Mouse (Mus musculus) liver, embryonic 11.5 days (tissue): Measurements from ENCODE around the gene Lancl3. TPM values are rescaled to one million over a fixed set of nuclear protein-coding genes. Genes with fewer than 3 reads are reported as not detected.
"Not testable (repeated sequence)": the region's sequence is repeated elsewhere in the genome, so short reads cannot be mapped to it uniquely, and the experiment has no call there.

Experiments
- ATAC-seq: fragments of 200-750 bp; cut with Nextera tagmentation; replicated peaks from 2 replicates; pipeline ENCODE4 v1.8.0; 2017; ENCODE audit warnings: moderate number of reproducible peaks, mild to moderate bottlenecking, moderate TSS enrichment, moderate library complexity; ENCODE audit not compliant: low FRiP score
- DNase-seq: peaks from one replicate; pipeline ENCODE4 v3.0.0-alpha.2; 2017; ENCODE audit warnings: low spot score
- H3K27ac ChIP-seq: fragments of 300-500 bp; sonication (generic); 2 replicates; pipeline ENCODE4 v1.5.1; 2014; ENCODE audit warnings: mild to moderate bottlenecking, low read depth, low read length, control low read depth
- H3K27me3 ChIP-seq: fragments of 300-500 bp; sonication (generic); replicated peaks from 2 replicates; pipeline ENCODE4 v1.6.1; 2014; ENCODE audit warnings: low read length, mixed read lengths; ENCODE audit not compliant: control insufficient read depth, insufficient read depth
- H3K36me3 ChIP-seq: fragments of 300-500 bp; sonication (generic); 2 replicates; pipeline ENCODE4 v1.6.1; 2014; ENCODE audit warnings: mild to moderate bottlenecking, low read length, moderate library complexity, mixed read lengths; ENCODE audit not compliant: control insufficient read depth, insufficient read depth
- H3K4me1 ChIP-seq: fragments of 300-500 bp; sonication (generic); replicated peaks from 2 replicates; pipeline ENCODE4 v1.6.1; 2014; ENCODE audit warnings: low read length, mixed read lengths; ENCODE audit not compliant: control insufficient read depth, insufficient read depth
- H3K4me2 ChIP-seq: fragments of 300-500 bp; sonication (generic); 2 replicates; pipeline ENCODE4 v1.6.1; 2014; ENCODE audit warnings: mild to moderate bottlenecking, control low read depth, moderate library complexity
- H3K4me3 ChIP-seq: fragments of 300-500 bp; sonication (generic); 2 replicates; pipeline ENCODE4 v1.5.1; 2014; ENCODE audit warnings: low read depth, low read length, control low read depth
- H3K9ac ChIP-seq: fragments of 300-500 bp; sonication (generic); 2 replicates; pipeline ENCODE4 v1.6.1; 2014; ENCODE audit warnings: low read depth, low read length, control low read depth
- H3K9me3 ChIP-seq: fragments of 300-500 bp; sonication (generic); 2 replicates; pipeline ENCODE4 v1.6.1; 2016; ENCODE audit warnings: low read length, inconsistent platforms, mixed read lengths; ENCODE audit not compliant: control insufficient read depth
- WGBS: fragments of 180-500 bp; shearing (Covaris S2); extraction: QIAGEN DNeasy Blood & Tissue Kit; methylation state at CpG from one replicate; pipeline ENCODE4 v1.1.7; 2014; 5-methylcytosine and 5-hydroxymethylcytosine counted together
- polyA plus RNA-seq: library from polyadenylated mRNA; unstranded; fragments of >200 nt; fragmentation: Nextera tagmentation; extraction: Ambion mirVana; gene quantifications from 2 replicates; pipeline ENCODE4 v1.2.1, GENCODE M21; 2014

Lancl3 gene
- polyA plus RNA-seq, 1 experiment from 2014 or later = 0.27 TPM

- Histone ChIP-seq H3K27me3 (peaks cover 8% of the 10 kb centered on the region), H3K4me1 (no peaks in the 10 kb centered on the region), H3K4me2 (peak overlapping the region; percentile 60), H3K4me3 (peak overlapping the region; percentile 64), H3K9me3 (no peaks in the 10 kb centered on the region), H3K9ac (peak overlapping the region; percentile 83), H3K27ac (peak overlapping the region; percentile 75), H3K36me3 (no peaks in the 10 kb centered on the region)
- ATAC-seq (no peak), DNase-seq (no peak)
- WGBS = 44% methylated on average over 12 of the region's 12 CpGs
These were observed 73.8 kb downstream of the Lancl3 start for GRCm38 (mm10) chrX:9273377-9274002.

- peaks cover 8% of the 10 kb centered on the region for H3K27me3 ChIP-seq
- 61% methylated on average over 8 of the region's 8 CpGs for whole genome bisulfite sequencing
- no peaks in the 10 kb centered on the region for H3K36me3 ChIP-seq
- no peak overlapping the region for H3K27ac ChIP-seq
- H3K9me3 ChIP-seq = no peaks in the 10 kb centered on the region
- H3K4me3 ChIP-seq = peak overlapping the region; percentile 64
- ATAC-seq (0 out of 2 replicates have a peak, but pooled peaks have one; percentile 37), DNase-seq (no peak)
- H3K4me1 ChIP-seq = no peaks in the 10 kb centered on the region
- peak overlapping the region; percentile 30; the same call in 1 of the 2 replicates for H3K9ac ChIP-seq
- peak overlapping the region; percentile 60 for H3K4me2 ChIP-seq
These were observed 74.6 kb downstream of the Lancl3 start for GRCm38 (mm10) chrX:9274321-9274720.

- ATAC-seq = not testable (repeated sequence)
These were observed 83.8 kb downstream of the Lancl3 start, which contains the start of gene H2al1m for GRCm38 (mm10) chrX:9283464-9283863. Gene H2al1m (plus strand): TSS chrX:9283764.

GRCm38 (mm10) chrX:9293140-9293829 lies 93.6 kb downstream of the Lancl3 start:
- not testable (repeated sequence) for H3K4me1 ChIP-seq, H3K9me3 ChIP-seq, H3K4me3 ChIP-seq, DNase-seq, H3K27me3 ChIP-seq, H3K9ac ChIP-seq, H3K36me3 ChIP-seq, H3K27ac ChIP-seq, H3K4me2 ChIP-seq
- peak; percentile 73; the same call in 1 of the 2 replicates for ATAC-seq
- 78% methylated on average over 3 of the region's 4 CpGs for WGBS

More at GRCm38 (mm10) chrX:9283464-9283863, 83.8 kb downstream of the Lancl3 start, which contains the start of gene H2al1m:
- H3K27me3 ChIP-seq, H3K9ac ChIP-seq, H3K27ac ChIP-seq, H3K4me2 ChIP-seq, H3K4me3 ChIP-seq, H3K9me3 ChIP-seq, H3K4me1 ChIP-seq, H3K36me3 ChIP-seq, DNase-seq: not testable (repeated sequence)
- WGBS = no CpG with 5 or more reads among the region's 1 CpGs

GRCm38 (mm10) chrX:9298413-9298864 lies 98.7 kb downstream of the Lancl3 start:
- H3K36me3 ChIP-seq = no peaks in the 10 kb centered on the region
- H3K27ac ChIP-seq = peak overlapping the region; percentile 74
- no peaks in the 10 kb centered on the region for H3K9me3 ChIP-seq
- no peaks in the 10 kb centered on the region for H3K27me3 ChIP-seq
- H3K4me3 ChIP-seq = no peak overlapping the region
- ATAC-seq = peak; percentile 99
- no peaks in the 10 kb centered on the region; the same call in none of the 2 replicates for H3K4me1 ChIP-seq
- no peak for DNase-seq
- no peak overlapping the region for H3K9ac ChIP-seq
- WGBS = 46% methylated on average over 5 of the region's 5 CpGs
- peak overlapping the region; percentile 43 for H3K4me2 ChIP-seq

GRCm38 (mm10) chrX:9302791-9303190 lies 103.1 kb downstream of the Lancl3 start:
- no peak for DNase-seq
- H3K4me1 ChIP-seq = no peaks in the 10 kb centered on the region; the same call in none of the 2 replicates
- H3K4me2 ChIP-seq = no peak overlapping the region
- H3K27me3 ChIP-seq = no peaks in the 10 kb centered on the region
- no peak overlapping the region; the same call in 1 of the 2 replicates for H3K27ac ChIP-seq
- WGBS = 57% methylated on average over 5 of the region's 5 CpGs
- no peak overlapping the region for H3K4me3 ChIP-seq
- no peak overlapping the region for H3K9ac ChIP-seq
- H3K9me3 ChIP-seq = no peaks in the 10 kb centered on the region
- H3K36me3 ChIP-seq = no peaks in the 10 kb centered on the region
- no peak for ATAC-seq

GRCm38 (mm10) chrX:9303455-9303854 lies 103.8 kb downstream of the Lancl3 start:
- peak; percentile 60 for ATAC-seq
- Histone ChIP-seq H3K4me1 (no peaks in the 10 kb centered on the region; the same call in none of the 2 replicates), H3K9me3 (no peaks in the 10 kb centered on the region), H3K9ac (no peak overlapping the region), H3K4me3 (no peak overlapping the region), H3K4me2 (no peak overlapping the region), H3K27me3 (no peaks in the 10 kb centered on the region), H3K27ac (no peak overlapping the region), H3K36me3 (no peaks in the 10 kb centered on the region)
- DNase-seq = no peak
- WGBS = 35% methylated on average over 1 of the region's 1 CpGs

- not testable (repeated sequence) for H3K36me3 ChIP-seq, H3K9ac ChIP-seq, DNase-seq, H3K4me3 ChIP-seq, H3K4me1 ChIP-seq, H3K4me2 ChIP-seq, H3K27ac ChIP-seq, H3K9me3 ChIP-seq, H3K27me3 ChIP-seq
- ATAC-seq = 0 out of 2 replicates have a peak, but pooled peaks have one; percentile 51
These were observed 116.8 kb downstream of the Lancl3 start for GRCm38 (mm10) chrX:9316457-9316856.
